Mouse (Mus musculus) heart, embryonic 16.5 days (tissue): Measurements from ENCODE around the gene Ppm1h. TPM values are rescaled to one million over a fixed set of nuclear protein-coding genes. Genes with fewer than 3 reads are reported as not detected.
"Not testable (repeated sequence)": the region's sequence is repeated elsewhere in the genome, so short reads cannot be mapped to it uniquely, and the experiment has no call there.

Experiments
- ATAC-seq: fragments of 200-750 bp; cut with Nextera tagmentation; replicated peaks from 2 replicates; pipeline ENCODE4 v1.8.0; 2017; ENCODE audit warnings: moderate number of reproducible peaks; ENCODE audit not compliant: insufficient read depth, low FRiP score; ENCODE audit errors: extremely low read depth
- H3K27ac ChIP-seq: fragments of 300-500 bp; sonication (generic); 2 replicates; pipeline ENCODE4 v1.5.1; 2014; ENCODE audit warnings: mild to moderate bottlenecking, low read length, control low read depth, moderate library complexity
- H3K27me3 ChIP-seq: fragments of 300-500 bp; sonication (generic); 2 replicates; pipeline ENCODE4 v1.6.1; 2014; ENCODE audit warnings: low read length, mixed read lengths; ENCODE audit not compliant: control insufficient read depth, insufficient read depth
- H3K36me3 ChIP-seq: fragments of 300-500 bp; sonication (generic); 2 replicates; pipeline ENCODE4 v1.6.1; 2014; ENCODE audit not compliant: control insufficient read depth, insufficient read depth
- H3K4me1 ChIP-seq: fragments of 300-500 bp; sonication (generic); 2 replicates; pipeline ENCODE4 v1.6.1; 2014; ENCODE audit warnings: low read length, mixed read lengths; ENCODE audit not compliant: control insufficient read depth, insufficient read depth
- H3K4me2 ChIP-seq: fragments of 300-500 bp; sonication (generic); 2 replicates; pipeline ENCODE4 v1.6.1; 2014; ENCODE audit warnings: low read depth, mild to moderate bottlenecking, control low read depth, low read length
- H3K4me3 ChIP-seq: fragments of 300-500 bp; sonication (generic); 2 replicates; pipeline ENCODE4 v1.5.1; 2014; ENCODE audit warnings: mild to moderate bottlenecking, control low read depth, low read length
- H3K9ac ChIP-seq: fragments of 300-500 bp; sonication (generic); 2 replicates; pipeline ENCODE4 v1.6.1; 2014; ENCODE audit warnings: low read length, control low read depth
- H3K9me3 ChIP-seq: fragments of 300-500 bp; sonication (generic); replicated peaks from 2 replicates; pipeline ENCODE4 v1.6.1; 2016; ENCODE audit warnings: low read length; ENCODE audit not compliant: control insufficient read depth
- WGBS: fragments of 180-500 bp; shearing (Covaris S2); extraction: QIAGEN DNeasy Blood & Tissue Kit; methylation state at CpG from one replicate; pipeline ENCODE4 v1.1.7; 2014; 5-methylcytosine and 5-hydroxymethylcytosine counted together
- polyA plus RNA-seq: library from polyadenylated mRNA; unstranded; fragments of >200 nt; fragmentation: Nextera tagmentation; extraction: Ambion mirVana; gene quantifications from 2 replicates; pipeline ENCODE4 v1.2.1, GENCODE M21; 2015

The Ppm1h gene
- polyA plus RNA-seq, 1 experiment from 2014 or later, result 9.4 TPM

GRCm38 (mm10) chr10:122931193-122931832 lies 252.8 kb downstream of the Ppm1h start:
- Histone ChIP-seq H3K4me3 (no peak overlapping the region), H3K27ac (no peak overlapping the region), H3K36me3 (no peaks in the 10 kb centered on the region), H3K4me2 (peak overlapping the region; percentile 19; the same call in 1 of the 2 replicates), H3K9ac (no peak overlapping the region), H3K4me1 (peaks cover 17% of the 10 kb centered on the region), H3K27me3 (no peaks in the 10 kb centered on the region), H3K9me3 (no peaks in the 10 kb centered on the region)
- ATAC-seq, result no peak
- WGBS, result 30% methylated on average over 13 of the region's 13 CpGs

GRCm38 (mm10) chr10:122931851-122932550 lies 253.4 kb downstream of the Ppm1h start:
- peaks cover 17% of the 10 kb centered on the region for H3K4me1 ChIP-seq
- H3K9ac ChIP-seq, result no peak overlapping the region
- no peak overlapping the region for H3K4me3 ChIP-seq
- H3K9me3 ChIP-seq, result no peaks in the 10 kb centered on the region
- no peaks in the 10 kb centered on the region for H3K27me3 ChIP-seq
- 78% methylated on average over 10 of the region's 10 CpGs for whole genome bisulfite sequencing
- no peaks in the 10 kb centered on the region for H3K36me3 ChIP-seq
- ATAC-seq, result no peak
- no peak overlapping the region for H3K27ac ChIP-seq
- H3K4me2 ChIP-seq, result no peak overlapping the region

GRCm38 (mm10) chr10:122933053-122933838 lies 254.7 kb downstream of the Ppm1h start:
- Histone ChIP-seq H3K9me3 (no peaks in the 10 kb centered on the region), H3K27me3 (no peaks in the 10 kb centered on the region), H3K4me2 (no peak overlapping the region), H3K36me3 (no peaks in the 10 kb centered on the region), H3K9ac (no peak overlapping the region), H3K4me3 (no peak overlapping the region), H3K4me1 (peaks cover 17% of the 10 kb centered on the region), H3K27ac (no peak overlapping the region)
- 54% methylated on average over 15 of the region's 15 CpGs for WGBS
- no peak for ATAC-seq

GRCm38 (mm10) chr10:122935406-122935805 lies 256.8 kb downstream of the Ppm1h start:
- not testable (repeated sequence) for H3K4me2 ChIP-seq, ATAC-seq, H3K9me3 ChIP-seq, H3K4me3 ChIP-seq, H3K27ac ChIP-seq, H3K9ac ChIP-seq, H3K36me3 ChIP-seq, H3K27me3 ChIP-seq
- WGBS, result no CpG with 5 or more reads among the region's 4 CpGs
- peaks cover 13% of the 10 kb centered on the region for H3K4me1 ChIP-seq

- not testable (repeated sequence) for H3K27ac ChIP-seq, H3K27me3 ChIP-seq, H3K9me3 ChIP-seq, H3K36me3 ChIP-seq, H3K4me3 ChIP-seq, H3K9ac ChIP-seq, H3K4me1 ChIP-seq, ATAC-seq, H3K4me2 ChIP-seq
- WGBS, result no CpG with 5 or more reads among the region's 4 CpGs
Observed at GRCm38 (mm10) chr10:122937380-122937779, 258.8 kb downstream of the Ppm1h start.

GRCm38 (mm10) chr10:122939546-122939945 lies 261.0 kb downstream of the Ppm1h start:
- Histone ChIP-seq H3K4me1 (no peaks in the 10 kb centered on the region), H3K9ac (no peak overlapping the region), H3K4me3 (no peak overlapping the region), H3K27me3 (no peaks in the 10 kb centered on the region), H3K27ac (no peak overlapping the region), H3K9me3 (no peaks in the 10 kb centered on the region), H3K4me2 (no peak overlapping the region), H3K36me3 (no peaks in the 10 kb centered on the region)
- no peak for ATAC-seq
- WGBS, result 87% methylated on average over 10 of the region's 10 CpGs

GRCm38 (mm10) chr10:122942771-122943170 lies 264.2 kb downstream of the Ppm1h start:
- Histone ChIP-seq H3K9me3 (no peaks in the 10 kb centered on the region), H3K27ac (no peak overlapping the region), H3K4me3 (no peak overlapping the region), H3K27me3 (no peaks in the 10 kb centered on the region), H3K4me2 (no peak overlapping the region), H3K4me1 (no peaks in the 10 kb centered on the region), H3K9ac (no peak overlapping the region), H3K36me3 (no peaks in the 10 kb centered on the region)
- no peak for ATAC-seq
- WGBS, result 74% methylated on average over 7 of the region's 7 CpGs

- Histone ChIP-seq H3K36me3 (no peaks in the 10 kb centered on the region), H3K4me2 (no peak overlapping the region), H3K4me1 (no peaks in the 10 kb centered on the region), H3K27ac (no peak overlapping the region), H3K27me3 (no peaks in the 10 kb centered on the region), H3K4me3 (no peak overlapping the region), H3K9me3 (no peaks in the 10 kb centered on the region), H3K9ac (no peak overlapping the region)
- WGBS, result 47% methylated on average over 6 of the region's 6 CpGs
- no peak for ATAC-seq
Observed at GRCm38 (mm10) chr10:122943824-122944223, 265.3 kb downstream of the Ppm1h start.

- ATAC-seq, result no peak
- Histone ChIP-seq H3K9me3 (no peaks in the 10 kb centered on the region), H3K4me3 (no peak overlapping the region), H3K4me1 (no peaks in the 10 kb centered on the region), H3K36me3 (no peaks in the 10 kb centered on the region), H3K4me2 (no peak overlapping the region), H3K27me3 (no peaks in the 10 kb centered on the region), H3K9ac (no peak overlapping the region), H3K27ac (no peak overlapping the region)
- WGBS, result 67% methylated on average over 5 of the region's 5 CpGs
Observed at GRCm38 (mm10) chr10:122944888-122945287, 266.3 kb downstream of the Ppm1h start.
